In genomic region chr2:168621111-168621802, GRCm38 (mm10) we compare ENCODE assay signal across 28 mouse cellular contexts. TPM values are rescaled to one million over a fixed set of nuclear protein-coding genes. Genes with fewer than 3 reads are reported as not detected.
DNase-seq lines count a peak whose midpoint lies in the region; ATAC-seq and TF ChIP-seq lines count a peak whose summit lies in the region.
"Had no signal": no experiment of that assay in that cellular context is flagged by ENCODE, and none has a peak within 500 bp of the region (broad histone marks: within the 10 kb centered on the region; RNA-seq: fewer than 3 reads in every experiment).

No protein-coding gene starts in this region.

- no peak overlapping the region for H3K4me3 ChIP-seq in heart, embryonic 14.5 days (ENCODE audit: control insufficient read depth in 1 of 2, insufficient read depth in 1 of 2, low read depth in 1 of 2, low read length in 2 of 2)
- H3K4me3 ChIP-seq in heart, embryonic 10.5 days: no peak overlapping the region
- H3K4me3 ChIP-seq in hindbrain, postnatal 0 days (ENCODE audit: low read length): no peak overlapping the region
- no peak overlapping the region for H3K4me3 ChIP-seq in hindbrain, embryonic 11.5 days (ENCODE audit: low read depth, low read length)
- H3K4me3 ChIP-seq in C2C12 (ENCODE audit: insufficient read depth, poor library complexity, severe bottlenecking): no peak overlapping the region
- H3K4me3 ChIP-seq in myocyte: no peak overlapping the region
- H3K4me3 ChIP-seq in intestine, postnatal 0 days (ENCODE audit: low read depth, low read length): no peak overlapping the region
- H3K4me3 ChIP-seq: erythroblast, embryonic 14.5 days; hindbrain, embryonic 10.5 days; intestine, embryonic 15.5 days; liver, embryonic 15.5 days; midbrain, embryonic 10.5 days; neural tube, embryonic 13.5 days had no signal

- no peaks in the 10 kb centered on the region; the same call in 1 of the 2 replicates for H3K27me3 ChIP-seq in heart, embryonic 14.5 days (ENCODE audit: control insufficient read depth, insufficient read depth, low read length)
- peaks cover 78% of the 10 kb centered on the region for H3K27me3 ChIP-seq in heart, embryonic 10.5 days (ENCODE audit: insufficient read depth, poor library complexity, severe bottlenecking)
- no peaks in the 10 kb centered on the region for H3K27me3 ChIP-seq in hindbrain, postnatal 0 days (ENCODE audit: insufficient read depth, low read length)
- no peaks in the 10 kb centered on the region for H3K27me3 ChIP-seq in hindbrain, embryonic 11.5 days (ENCODE audit: control insufficient read depth, insufficient read depth, low read length)
- H3K27me3 ChIP-seq in C2C12 (ENCODE audit: control insufficient read depth, insufficient read depth, insufficient read length) (no peaks in the 10 kb centered on the region), myocyte (ENCODE audit: control insufficient read depth, insufficient read depth, insufficient read length) (no peaks in the 10 kb centered on the region)
- no peaks in the 10 kb centered on the region for H3K27me3 ChIP-seq in intestine, postnatal 0 days (replicated peaks; ENCODE audit: control insufficient read depth, insufficient read depth, low read length)
- H3K27me3 ChIP-seq: intestine, embryonic 15.5 days; liver, embryonic 15.5 days; neural tube, embryonic 13.5 days had no signal

- H3K79me2 ChIP-seq in C2C12 (ENCODE audit: control insufficient read depth, insufficient read depth): no peaks in the 10 kb centered on the region
- no peaks in the 10 kb centered on the region for H3K79me2 ChIP-seq in myocyte (ENCODE audit: control insufficient read depth, insufficient read depth)

- no peaks in the 10 kb centered on the region for H3K36me3 ChIP-seq in heart, embryonic 14.5 days (ENCODE audit: control insufficient read depth, insufficient read depth, low read length)
- H3K36me3 ChIP-seq in heart, embryonic 10.5 days: no peaks in the 10 kb centered on the region
- H3K36me3 ChIP-seq in hindbrain, postnatal 0 days (ENCODE audit: insufficient read depth, low read length): no peaks in the 10 kb centered on the region
- H3K36me3 ChIP-seq in hindbrain, embryonic 11.5 days (ENCODE audit: control insufficient read depth, insufficient read depth, low read length): no peaks in the 10 kb centered on the region
- H3K36me3 ChIP-seq in C2C12 (ENCODE audit: control insufficient read depth, insufficient read depth) (no peaks in the 10 kb centered on the region), myocyte (ENCODE audit: control insufficient read depth, insufficient read depth) (no peaks in the 10 kb centered on the region)
- no peaks in the 10 kb centered on the region for H3K36me3 ChIP-seq in intestine, postnatal 0 days (ENCODE audit: control insufficient read depth, insufficient read depth)
- H3K36me3 ChIP-seq: hindbrain, embryonic 10.5 days; intestine, embryonic 15.5 days; liver, embryonic 15.5 days; midbrain, embryonic 10.5 days; neural tube, embryonic 13.5 days had no signal

- peak; percentile 42; the same call in 1 of the 2 replicates for ATAC-seq in heart, embryonic 14.5 days (ENCODE audit: insufficient number of reproducible peaks, insufficient read depth, low FRiP score, low read depth)
- ATAC-seq in hindbrain, postnatal 0 days: 0 out of 2 replicates have a peak, but pooled peaks have one; percentile 21
- no peak for ATAC-seq in hindbrain, embryonic 11.5 days (ENCODE audit: low FRiP score)
- ATAC-seq in intestine, postnatal 0 days: no peak
- ATAC-seq: forebrain, embryonic 16.5 days; hindbrain, embryonic 16.5 days; intestine, embryonic 15.5 days; midbrain, embryonic 16.5 days had no signal

- DNase-seq in heart, embryonic 10.5 days (ENCODE audit: low spot score): no peak
- DNase-seq in hindbrain, postnatal 0 days (ENCODE audit: low spot score): no peak
- DNase-seq in hindbrain, embryonic 11.5 days (ENCODE audit: low spot score): no peak
- DNase-seq: cerebellum, adult 11 months; cerebellum, adult 9-10 months; kidney, adult 8-10 months; layer of hippocampus, postnatal 36 days; lung, embryonic 14.5 days; lung, postnatal 14 days; right cerebral cortex, postnatal 4 days; thymus, adult 18-20 months; thymus, postnatal 25 days had no signal

- H3K9ac ChIP-seq in heart, embryonic 14.5 days (ENCODE audit: low read length): no peak overlapping the region
- no peak overlapping the region for H3K9ac ChIP-seq in hindbrain, postnatal 0 days (replicated peaks; ENCODE audit: low read length)
- no peak overlapping the region for H3K9ac ChIP-seq in hindbrain, embryonic 11.5 days (ENCODE audit: low read depth, low read length)
- H3K9ac ChIP-seq in intestine, postnatal 0 days (ENCODE audit: low read depth, low read length): no peak overlapping the region
- H3K9ac ChIP-seq: intestine, embryonic 15.5 days; liver, embryonic 15.5 days; lung, embryonic 14.5 days; neural tube, embryonic 13.5 days had no signal

- TF ChIP-seq CTCF in hindbrain, postnatal 0 days (IDR thresholded peaks at IDR 0.05; ENCODE audit: low read depth): no peak
- no peak for TF ChIP-seq CTCF in C2C12 (IDR thresholded peaks at IDR 0.05; ENCODE audit: control insufficient read depth, insufficient read depth, insufficient read length)
- no peak for TF ChIP-seq CTCF in intestine, postnatal 0 days (IDR thresholded peaks at IDR 0.05; ENCODE audit: low read depth)

- H3K27ac ChIP-seq in heart, embryonic 14.5 days (replicated peaks in 1 of 2; ENCODE audit: control insufficient read depth in 1 of 2, insufficient read depth in 1 of 2, low read depth in 2 of 2, low read length in 2 of 2): 0 out of 4 replicates have a peak overlapping the region, but pooled peaks of 1 of the 2 experiments have one; percentile 25
- no peak overlapping the region; the same call in 1 of the 2 replicates for H3K27ac ChIP-seq in heart, embryonic 10.5 days
- no peak overlapping the region for H3K27ac ChIP-seq in hindbrain, postnatal 0 days
- H3K27ac ChIP-seq in hindbrain, embryonic 11.5 days (ENCODE audit: low read depth, low read length): no peak overlapping the region
- H3K27ac ChIP-seq in intestine, postnatal 0 days (ENCODE audit: low read depth, low read length): no peak overlapping the region
- H3K27ac ChIP-seq: hindbrain, embryonic 10.5 days; intestine, embryonic 15.5 days; kidney, postnatal 0 days; liver, embryonic 15.5 days; midbrain, embryonic 10.5 days; neural tube, embryonic 13.5 days; stomach, postnatal 0 days had no signal

- H3K4me2 ChIP-seq in heart, embryonic 14.5 days (ENCODE audit: low read length): no peak overlapping the region
- no peak overlapping the region for H3K4me2 ChIP-seq in hindbrain, postnatal 0 days (ENCODE audit: low read depth, low read length)
- no peak overlapping the region for H3K4me2 ChIP-seq in hindbrain, embryonic 11.5 days (replicated peaks; ENCODE audit: low read depth, low read length)
- H3K4me2 ChIP-seq in myocyte (ENCODE audit: low read depth): peak overlapping the region; percentile 42
- no peak overlapping the region for H3K4me2 ChIP-seq in intestine, postnatal 0 days (replicated peaks; ENCODE audit: low read depth)
- H3K4me2 ChIP-seq: intestine, embryonic 15.5 days; liver, embryonic 15.5 days; lung, embryonic 14.5 days; neural tube, embryonic 13.5 days had no signal

- WGBS in heart, embryonic 14.5 days: 38% methylated on average over 11 of the region's 11 CpGs
- 72% methylated on average over 11 of the region's 11 CpGs for WGBS in heart, embryonic 10.5 days
- 59% methylated on average over 11 of the region's 11 CpGs for WGBS in hindbrain, postnatal 0 days
- WGBS in hindbrain, embryonic 11.5 days: 72% methylated on average over 11 of the region's 11 CpGs
- WGBS in intestine, postnatal 0 days: 84% methylated on average over 11 of the region's 11 CpGs

- no peaks in the 10 kb centered on the region for H3K79me3 ChIP-seq in C2C12 (ENCODE audit: low read depth)

- peaks cover 7 to 18% of the 10 kb centered on the region in 2 experiments for H3K4me1 ChIP-seq in heart, embryonic 14.5 days (ENCODE audit: control insufficient read depth in 2 of 2, insufficient read depth in 2 of 2, low read length in 2 of 2)
- H3K4me1 ChIP-seq in heart, embryonic 10.5 days: peaks cover 10% of the 10 kb centered on the region; the same call in 1 of the 2 replicates
- no peaks in the 10 kb centered on the region for H3K4me1 ChIP-seq in hindbrain, postnatal 0 days (ENCODE audit: insufficient read depth, low read length)
- H3K4me1 ChIP-seq in hindbrain, embryonic 11.5 days (replicated peaks; ENCODE audit: control insufficient read depth, insufficient read depth, low read length): no peaks in the 10 kb centered on the region
- no peaks in the 10 kb centered on the region for H3K4me1 ChIP-seq in intestine, postnatal 0 days (replicated peaks; ENCODE audit: control insufficient read depth, insufficient read depth, low read length)
- H3K4me1 ChIP-seq: intestine, embryonic 15.5 days; liver, embryonic 15.5 days had no signal

- H3ac ChIP-seq in C2C12 (ENCODE audit: control insufficient read depth, insufficient read length, low read depth) (no peak overlapping the region), myocyte (ENCODE audit: control insufficient read depth, insufficient read length) (no peak overlapping the region)

- peaks cover 8% of the 10 kb centered on the region for H3K9me3 ChIP-seq in heart, embryonic 14.5 days (ENCODE audit: control insufficient read depth, low read length)
- peaks cover 6% of the 10 kb centered on the region for H3K9me3 ChIP-seq in heart, embryonic 10.5 days
- no peaks in the 10 kb centered on the region for H3K9me3 ChIP-seq in hindbrain, postnatal 0 days (ENCODE audit: low read length)
- H3K9me3 ChIP-seq in hindbrain, embryonic 11.5 days (ENCODE audit: control insufficient read depth, low read length): no peaks in the 10 kb centered on the region; the same call in 1 of the 2 replicates
- H3K9me3 ChIP-seq in intestine, postnatal 0 days (ENCODE audit: control insufficient read depth): no peaks in the 10 kb centered on the region
- H3K9me3 ChIP-seq: intestine, embryonic 15.5 days; liver, embryonic 15.5 days; neural tube, embryonic 13.5 days had no signal

- no peak for TF ChIP-seq POLR2A in myocyte (IDR thresholded peaks at IDR 0.05; ENCODE audit: insufficient read length, low read depth)

TF ChIP-seq in C2C12, 6 proteins besides CTCF, POLR2A, EP300 and RAD21 (continues in another document):
- TF ChIP-seq MYOG (IDR thresholded peaks at IDR 0.05; ENCODE audit: control insufficient read depth, extremely low read depth, insufficient read length): no peak

TF ChIP-seq in myocyte, 11 proteins besides CTCF, POLR2A, EP300 and RAD21 (continues in another document):
- no peak for TF ChIP-seq MAX (IDR thresholded peaks at IDR 0.05; ENCODE audit: low read depth)

RNA-seq across cellular contexts. Expression of gene Nfatc2, which starts 19.8 kb away (rescaled TPM):
- 13.0 and 13.2 TPM in 2 replicates for polyA plus RNA-seq in heart, embryonic 14.5 days (2014; fragmentation: Nextera tagmentation; extraction: Ambion mirVana)
- polyA plus RNA-seq in heart, embryonic 10.5 days (2016; fragmentation: Nextera tagmentation; extraction: Ambion mirVana): 2.0 and 4.6 TPM in 2 replicates
- total RNA-seq in hindbrain, postnatal 0 days (2014; rRNA removed): 7.4 and 8.5 TPM in 2 replicates
- polyA plus RNA-seq in hindbrain, postnatal 0 days (2015; fragmentation: Nextera tagmentation; extraction: Ambion mirVana): 6.5 and 6.6 TPM in 2 replicates
- polyA plus RNA-seq in hindbrain, embryonic 11.5 days (2014; fragmentation: Nextera tagmentation; extraction: Ambion mirVana): 0.25 and 0.82 TPM in 2 replicates
- polyA plus RNA-seq in C2C12 (2012; fragmentation: generic; extraction: Trizol) (0.07 TPM), myocyte (2012; fragmentation: generic; extraction: Trizol) (0.55 TPM)
- polyA plus RNA-seq in intestine, postnatal 0 days (2015; fragmentation: Nextera tagmentation; extraction: Ambion mirVana): 1.5 and 1.9 TPM in 2 replicates
- total RNA-seq: MEL had no signal
- polyA plus RNA-seq: erythroblast, embryonic 14.5 days had no signal

Comparison
In these comparisons a context has a peak if more than half of its experiments do, and no peak if none do; other contexts are left out.
1. ATAC-seq: peak in heart, embryonic 14.5 days (single experiment) and hindbrain, postnatal 0 days (single experiment); none in hindbrain, embryonic 11.5 days (single experiment) and intestine, postnatal 0 days (single experiment).